Mouse (Mus musculus): ENCODE data around the gene Bach2.

DNA sequence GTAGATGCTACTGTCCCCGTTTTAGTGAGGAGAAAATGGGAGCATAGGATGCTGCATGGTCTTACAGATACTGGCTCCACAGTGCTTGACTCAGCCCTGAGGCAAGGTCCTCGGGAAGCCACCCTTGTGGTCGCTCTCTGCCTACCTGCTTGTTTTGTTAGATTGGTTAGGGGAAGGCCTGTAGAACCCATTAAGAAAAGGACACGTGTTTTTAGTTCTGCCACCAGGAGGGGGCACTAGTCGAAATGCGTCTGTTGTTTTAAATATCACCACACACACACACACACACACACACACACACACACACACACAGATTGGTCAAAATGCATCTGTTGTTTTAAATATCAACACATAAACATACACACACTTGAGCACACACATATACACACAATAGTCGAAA, 103.7 kb downstream of the Bach2 start:
- peak; percentile 40 for TF ChIP-seq CTCF (IDR thresholded peaks at IDR 0.05; ENCODE audit: low read depth)
- no peak for TF ChIP-seq EP300 (IDR thresholded peaks at IDR 0.05; ENCODE audit: low read depth)
